Mouse (Mus musculus) liver, adult 2 months (tissue): ENCODE measurements at regions not wholly inside any gene's neighbourhood (a gene's known extent, or its start where the extent isn't known, plus 50 kb on each side); places are given as distances from the start of the nearest gene placed in this dataset.

ENCODE experiments used
- DNase-seq: peaks from one replicate; pipeline ENCODE4 v3.0.0-alpha.2; 2011; ENCODE audit warnings: low read depth, low spot score; ENCODE audit errors: extremely low read depth
- H3K27ac ChIP-seq: fragments of 200-500 bp; replicated peaks from 2 replicates; pipeline ENCODE4 v1.5.1; 2012; ENCODE audit warnings: low read depth, mild to moderate bottlenecking, control low read depth, inconsistent platforms, low read length; ENCODE audit not compliant: insufficient read depth
- H3K27me3 ChIP-seq: fragments of 200-500 bp; 2 replicates; pipeline ENCODE4 v1.6.1; 2012; ENCODE audit warnings: mild to moderate bottlenecking, moderate library complexity, low read length, inconsistent platforms; ENCODE audit not compliant: control insufficient read depth, insufficient read depth
- H3K36me3 ChIP-seq: fragments of 200-500 bp; 2 replicates; pipeline ENCODE4 v1.6.1; 2012; ENCODE audit warnings: low read length, inconsistent platforms; ENCODE audit not compliant: control insufficient read depth, insufficient read depth
- H3K4me1 ChIP-seq: fragments of 200-500 bp; 2 replicates; pipeline ENCODE4 v1.6.1; 2011; ENCODE audit warnings: low read length; ENCODE audit not compliant: control insufficient read depth, insufficient read depth
- H3K4me3 ChIP-seq: fragments of 200-500 bp; 2 replicates; pipeline ENCODE4 v1.5.1; 2011; ENCODE audit warnings: low read depth, mild to moderate bottlenecking, control low read depth, low read length, moderate library complexity; ENCODE audit not compliant: insufficient read depth
- H3K79me2 ChIP-seq: fragments of 200-500 bp; 2 replicates; pipeline ENCODE4 v1.6.1; 2012; ENCODE audit warnings: inconsistent platforms, mild to moderate bottlenecking, low read length, moderate library complexity; ENCODE audit not compliant: control insufficient read depth, insufficient read depth
- H3K9ac ChIP-seq: fragments of 200-500 bp; 2 replicates; pipeline ENCODE4 v1.6.1; 2012; ENCODE audit warnings: low read depth, mild to moderate bottlenecking, control low read depth, inconsistent platforms, low read length
- CTCF ChIP-seq: fragments of 200-500 bp; IDR thresholded peaks from 2 replicates; pipeline ENCODE4 v1.5.1; 2011; ENCODE audit warnings: low read depth, low read length, control low read depth
- POLR2A ChIP-seq: fragments of 200-500 bp; IDR thresholded peaks from 2 replicates; pipeline ENCODE4 v1.6.1; 2011; ENCODE audit warnings: low read length, control low read depth; ENCODE audit not compliant: insufficient read depth; ENCODE audit errors: extremely low read depth
- WGBS: fragments of 180-500 bp; shearing (Covaris S2); methylation state at CpG from one replicate; pipeline ENCODE4 v1.1.7; 2018; 5-methylcytosine and 5-hydroxymethylcytosine counted together

DNA sequence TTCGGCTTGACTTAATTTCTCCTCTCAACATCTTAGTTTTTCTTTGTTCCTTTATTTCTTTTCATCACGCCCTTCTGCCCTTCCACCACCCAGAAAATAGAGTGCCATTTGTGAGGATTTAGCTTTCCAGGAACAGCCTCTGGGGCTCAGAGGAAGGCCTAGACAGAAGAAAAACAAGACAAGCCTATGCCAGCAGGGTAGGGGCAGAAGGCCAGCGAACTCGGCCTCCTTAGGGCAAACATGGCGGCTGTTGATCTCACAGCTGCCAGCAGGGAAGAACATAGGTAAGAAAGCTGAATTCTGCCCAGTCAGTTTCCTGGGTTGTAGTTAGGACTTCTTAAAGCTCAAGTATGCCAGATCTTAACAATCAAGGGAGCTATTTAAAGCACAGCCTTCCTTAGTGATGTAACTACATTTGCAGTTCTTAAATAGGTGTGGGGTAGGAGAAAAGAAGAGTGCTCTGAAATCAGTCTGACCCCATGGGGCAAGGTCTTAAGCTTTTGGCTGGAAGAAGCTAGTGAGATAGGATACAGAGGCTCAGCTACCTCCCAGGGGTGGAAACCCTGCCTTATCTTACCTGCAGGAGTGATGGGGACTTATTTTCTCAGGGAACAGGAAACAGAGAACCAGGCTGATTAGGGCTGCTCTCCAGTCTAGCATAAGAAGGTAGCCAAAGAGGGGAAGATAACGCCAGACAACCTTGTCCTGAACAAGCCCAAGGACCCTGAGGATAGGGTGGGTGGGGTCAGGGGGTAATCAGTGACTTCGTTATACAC lies 148.8 kb upstream of the Slc24a5 start:
- Histone ChIP-seq H3K27ac (0 out of 2 replicates have a peak overlapping the region, but pooled peaks have one; percentile 27), H3K9ac (no peak overlapping the region), H3K4me1 (no peaks in the 10 kb centered on the region), H3K79me2 (no peaks in the 10 kb centered on the region), H3K4me3 (no peak overlapping the region), H3K27me3 (no peaks in the 10 kb centered on the region), H3K36me3 (no peaks in the 10 kb centered on the region)
- WGBS: 75% methylated on average over 7 of the region's 7 CpGs
- TF ChIP-seq CTCF (no peak), POLR2A (no peak)
- no peak for DNase-seq

DNA sequence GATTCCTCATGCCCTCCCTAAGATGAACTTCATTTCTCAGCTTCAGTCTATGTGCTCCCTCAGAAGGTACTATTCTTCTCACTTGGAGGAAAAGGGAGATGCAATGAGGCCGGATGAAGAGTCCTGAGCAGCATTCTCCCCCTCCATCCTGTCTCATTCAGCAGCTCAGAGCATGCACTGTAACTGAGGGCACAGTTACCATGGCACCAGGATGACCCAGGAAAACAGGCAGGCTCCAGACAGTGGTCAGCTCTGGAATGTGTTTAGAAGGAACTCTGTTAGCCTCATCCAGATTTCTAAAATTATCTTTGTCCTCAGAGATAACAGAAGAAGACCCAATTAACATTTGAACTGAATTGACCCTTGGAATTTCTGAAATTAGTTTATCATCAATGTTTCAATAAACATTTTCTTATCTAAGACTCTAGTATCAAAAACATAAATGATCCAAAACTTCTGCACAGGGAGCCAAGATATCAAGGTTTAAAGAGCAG lies 148.1 kb upstream of the Slc24a5 start:
- DNase-seq: peak; percentile 57
- TF ChIP-seq CTCF (no peak), POLR2A (no peak)
- Histone ChIP-seq H3K4me1 (no peaks in the 10 kb centered on the region), H3K27me3 (no peaks in the 10 kb centered on the region), H3K9ac (no peak overlapping the region), H3K4me3 (no peak overlapping the region), H3K27ac (no peak overlapping the region), H3K36me3 (no peaks in the 10 kb centered on the region), H3K79me2 (no peaks in the 10 kb centered on the region)
- WGBS: 32% methylated on average over 1 of the region's 1 CpGs

DNA sequence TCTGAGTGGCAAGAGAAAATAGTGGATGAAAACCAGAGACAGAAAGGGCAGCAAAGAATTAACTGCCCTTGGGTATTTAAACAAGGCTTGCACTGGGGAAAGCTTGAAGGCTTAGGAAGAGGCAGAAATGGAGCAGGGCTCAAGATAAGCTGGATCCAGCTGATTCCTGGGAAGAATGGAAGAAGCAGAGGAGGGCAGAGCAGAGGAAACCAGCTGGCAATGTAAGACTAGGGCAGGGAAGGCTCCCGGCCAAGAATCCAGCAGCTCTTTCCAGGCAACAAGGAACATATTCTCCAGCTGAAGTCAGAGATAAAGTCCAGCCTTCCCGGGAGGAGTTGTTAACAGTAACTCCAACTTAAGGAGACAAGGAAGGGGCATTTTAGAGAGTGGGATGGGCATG lies 147.7 kb upstream of the Slc24a5 start:
- Histone ChIP-seq H3K79me2 (no peaks in the 10 kb centered on the region), H3K4me3 (no peak overlapping the region), H3K27ac (peak overlapping the region; percentile 67), H3K9ac (no peak overlapping the region), H3K36me3 (no peaks in the 10 kb centered on the region), H3K4me1 (no peaks in the 10 kb centered on the region), H3K27me3 (no peaks in the 10 kb centered on the region)
- DNase-seq: no peak
- TF ChIP-seq CTCF: no peak
- no peak for TF ChIP-seq POLR2A
- 66% methylated on average over 2 of the region's 2 CpGs for WGBS

DNA sequence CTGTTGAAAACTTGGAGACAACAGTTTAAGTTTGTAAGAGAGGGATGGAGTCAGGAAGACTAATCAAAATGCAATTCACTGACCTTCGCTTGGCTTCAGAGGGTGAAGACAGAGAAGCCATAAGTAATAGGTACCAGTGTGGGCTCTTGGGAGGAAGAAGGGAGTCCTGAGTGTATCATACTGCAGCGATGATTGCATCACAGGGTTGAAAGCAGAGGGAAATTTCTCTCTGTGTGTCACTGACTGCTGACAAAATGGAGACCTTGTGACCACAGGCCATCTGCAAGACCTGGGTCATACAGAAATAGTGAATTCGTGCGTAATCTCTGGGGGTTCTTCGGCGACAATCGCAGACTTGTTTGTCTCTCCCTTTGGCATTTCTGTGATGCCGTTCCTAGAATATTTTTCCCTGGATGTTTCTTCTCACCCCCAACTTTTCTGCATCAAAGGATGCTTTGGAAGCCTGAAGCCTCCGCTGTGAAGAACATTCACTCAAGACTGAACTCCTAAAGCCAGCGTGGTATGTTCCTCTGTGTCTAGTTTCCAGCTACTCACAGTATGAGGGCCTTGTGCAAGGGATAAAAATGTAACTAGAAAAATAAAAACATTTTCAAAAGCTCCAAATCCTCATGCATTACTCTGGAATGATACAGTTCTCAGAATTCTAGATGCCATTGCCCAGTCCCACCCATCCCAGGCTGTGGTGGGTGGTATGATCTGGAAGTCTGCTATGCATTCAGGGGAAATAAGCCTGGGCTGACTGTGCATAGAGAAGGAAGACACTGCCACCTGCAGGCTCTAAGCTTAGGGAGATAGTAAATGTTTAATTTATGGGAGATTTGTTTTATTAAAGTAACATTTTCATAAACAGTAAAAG lies 139.8 kb upstream of the Slc24a5 start:
- WGBS: 78% methylated on average over 10 of the region's 10 CpGs
- no peaks in the 10 kb centered on the region for H3K4me1 ChIP-seq
- TF ChIP-seq CTCF: peak; percentile 42
- TF ChIP-seq POLR2A: no peak
- no peak overlapping the region for H3K9ac ChIP-seq
- no peaks in the 10 kb centered on the region for H3K79me2 ChIP-seq
- DNase-seq: peak; percentile 31
- H3K4me3 ChIP-seq: no peak overlapping the region
- H3K36me3 ChIP-seq: no peaks in the 10 kb centered on the region
- H3K27ac ChIP-seq: no peak overlapping the region
- no peaks in the 10 kb centered on the region for H3K27me3 ChIP-seq

DNA sequence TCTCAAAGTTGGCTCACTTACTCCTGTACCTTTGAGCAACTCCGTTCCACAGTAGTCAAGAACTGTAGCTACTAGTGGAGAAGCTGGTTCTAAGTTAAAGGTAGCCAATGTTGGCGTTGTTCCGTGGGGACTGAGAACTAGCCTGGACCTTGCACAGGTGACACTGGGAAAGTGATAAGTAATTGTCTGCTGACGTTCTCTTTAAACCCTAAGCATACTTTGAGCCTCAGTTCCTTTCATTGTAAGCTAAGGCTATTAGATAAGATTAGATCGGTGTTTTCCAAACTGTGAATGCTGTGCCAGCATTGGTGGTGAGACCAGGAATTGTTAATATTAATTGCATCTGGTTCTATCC lies 139.2 kb upstream of the Slc24a5 start:
- no peak for DNase-seq
- no peak for TF ChIP-seq CTCF
- TF ChIP-seq POLR2A: no peak
- Histone ChIP-seq H3K36me3 (no peaks in the 10 kb centered on the region), H3K4me3 (no peak overlapping the region), H3K27me3 (no peaks in the 10 kb centered on the region; the same call in 1 of the 2 replicates), H3K79me2 (no peaks in the 10 kb centered on the region), H3K9ac (no peak overlapping the region), H3K27ac (no peak overlapping the region), H3K4me1 (no peaks in the 10 kb centered on the region)
- WGBS: 67% methylated on average over 5 of the region's 5 CpGs
